Mouse (Mus musculus): ENCODE results near the gene Rcbtb2. TPM values are rescaled to one million over a fixed set of nuclear protein-coding genes. Genes with fewer than 3 reads are reported as not detected.

The Rcbtb2 gene
- polyA plus RNA-seq, 1 experiment from 2014 or later = 209 TPM

DNA sequence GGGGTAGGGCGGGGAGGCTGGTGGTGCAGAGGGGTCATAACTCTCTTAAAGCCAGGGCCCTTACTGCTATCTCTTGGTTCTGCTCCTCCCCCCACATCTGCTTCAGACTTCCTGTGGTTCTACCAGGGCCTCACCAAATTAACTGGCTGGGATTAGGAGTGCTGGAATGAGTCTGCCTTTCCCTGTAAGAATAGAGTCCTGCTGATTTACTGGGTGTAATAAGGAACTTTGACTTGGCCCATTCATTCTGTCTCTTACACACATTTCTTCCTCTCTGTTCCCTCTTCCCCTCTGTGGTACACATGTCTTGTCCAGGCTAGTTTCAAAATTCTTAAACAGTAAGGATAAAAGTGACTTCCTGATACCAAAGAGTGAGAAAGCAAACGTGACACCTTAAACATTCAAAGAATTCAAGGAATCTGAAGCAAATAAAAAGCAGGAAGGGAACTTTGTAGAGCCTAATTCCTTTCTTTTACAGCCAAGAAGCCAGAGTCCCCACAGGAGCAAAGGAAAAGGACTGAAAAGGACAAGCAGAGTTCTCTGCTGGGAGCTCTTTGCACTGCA, 111.7 kb downstream of the Rcbtb2 start:
- Histone ChIP-seq H3K36me3 (replicated peaks; ENCODE audit: control insufficient read depth, insufficient read depth, low read depth, low read length) (no peaks in the 10 kb centered on the region), H3K9me3 (replicated peaks; ENCODE audit: control insufficient read depth, low read length) (no peaks in the 10 kb centered on the region), H3K4me2 (ENCODE audit: low read depth, low read length) (no peak overlapping the region), H3K27ac (replicated peaks; ENCODE audit: low read depth, low read length) (peak overlapping the region; percentile 31), H3K4me3 (ENCODE audit: low read depth, low read length) (no peak overlapping the region), H3K4me1 (ENCODE audit: control insufficient read depth, insufficient read depth, low read length) (peaks cover 6% of the 10 kb centered on the region), H3K9ac (replicated peaks; ENCODE audit: low read length) (no peak overlapping the region), H3K27me3 (ENCODE audit: control insufficient read depth, insufficient read depth, low read length) (no peaks in the 10 kb centered on the region)
- ATAC-seq (replicated peaks; ENCODE audit: insufficient number of reproducible peaks, low FRiP score, low TSS enrichment, low read depth) (no peak), DNase-seq (ENCODE audit: low spot score) (peak; percentile 37)
- 6% methylated on average over 2 of the region's 2 CpGs for WGBS

DNA sequence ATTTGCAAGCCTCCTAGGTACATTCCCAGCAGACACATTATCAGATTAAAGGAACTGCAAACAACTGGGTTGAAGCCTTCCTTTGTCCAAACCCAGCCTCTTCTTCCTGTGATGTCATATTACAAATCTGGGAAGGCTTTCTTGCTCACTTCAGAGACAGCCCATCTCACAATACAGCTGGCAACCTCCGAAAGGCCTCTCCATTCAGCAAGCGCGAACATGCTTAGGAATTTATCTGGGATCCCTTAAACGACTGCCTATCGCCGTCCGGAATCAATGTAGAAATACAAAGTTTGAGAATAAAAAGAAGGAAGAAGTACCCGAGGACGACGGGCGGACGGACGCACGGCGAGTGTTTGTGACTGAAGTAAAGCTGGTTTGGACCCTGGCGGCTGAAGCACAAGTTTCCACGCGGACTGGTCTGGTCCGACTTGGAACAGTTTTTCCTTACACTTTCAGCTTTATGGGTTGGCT, 115.0 kb downstream of the Rcbtb2 start, which contains the start of gene Lpar6:
Gene Lpar6, plus strand, starts transcription at position 48 of the 474 bp plus-strand sequence.
- Histone ChIP-seq H3K9me3 (replicated peaks; ENCODE audit: control insufficient read depth, low read length) (no peaks in the 10 kb centered on the region), H3K4me2 (ENCODE audit: low read depth, low read length) (peak within 1 kb of the TSS; percentile 39), H3K4me1 (ENCODE audit: control insufficient read depth, insufficient read depth, low read length) (peaks cover 6% of the 10 kb centered on the region; the same call in 1 of the 2 replicates), H3K9ac (replicated peaks; ENCODE audit: low read length) (peak within 1 kb of the TSS; percentile 73), H3K27me3 (ENCODE audit: control insufficient read depth, insufficient read depth, low read length) (no peaks in the 10 kb centered on the region), H3K27ac (replicated peaks; ENCODE audit: low read depth, low read length) (peak within 1 kb of the TSS; percentile 85), H3K36me3 (replicated peaks; ENCODE audit: control insufficient read depth, insufficient read depth, low read depth, low read length) (no peaks in the 10 kb centered on the region), H3K4me3 (ENCODE audit: low read depth, low read length) (peak within 1 kb of the TSS; percentile 39)
- ATAC-seq (replicated peaks; ENCODE audit: insufficient number of reproducible peaks, low FRiP score, low TSS enrichment, low read depth) = peak; percentile 83
- under 1% methylated on average over 19 of the region's 19 CpGs for WGBS
- peak; percentile 85 for DNase-seq (ENCODE audit: low spot score)

DNA sequence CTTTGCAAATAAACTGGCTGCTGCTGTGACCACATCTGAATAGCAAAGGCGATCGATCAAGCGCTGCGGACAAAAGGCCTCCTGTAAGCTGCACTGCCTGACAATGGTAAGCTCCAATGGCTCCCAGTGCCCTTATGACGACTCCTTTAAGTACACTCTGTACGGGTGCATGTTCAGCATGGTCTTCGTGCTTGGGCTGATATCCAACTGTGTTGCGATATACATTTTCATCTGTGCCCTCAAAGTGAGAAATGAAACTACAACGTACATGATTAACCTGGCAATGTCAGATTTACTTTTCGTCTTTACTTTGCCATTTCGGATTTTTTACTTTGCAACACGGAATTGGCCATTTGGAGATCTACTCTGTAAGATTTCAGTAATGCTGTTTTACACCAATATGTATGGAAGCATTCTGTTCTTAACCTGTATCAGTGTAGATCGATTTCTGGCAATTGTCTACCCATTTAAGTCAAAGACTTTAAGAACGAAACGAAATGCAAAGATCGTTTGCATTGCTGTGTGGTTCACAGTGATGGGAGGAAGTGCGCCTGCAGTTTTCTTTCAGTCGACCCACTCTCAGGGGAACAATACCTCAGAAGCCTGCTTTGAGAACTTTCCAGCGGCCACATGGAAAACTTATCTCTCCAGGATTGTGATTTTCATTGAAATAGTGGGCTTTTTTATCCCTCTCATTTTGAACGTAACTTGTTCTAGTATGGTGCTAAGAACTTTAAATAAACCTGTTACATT, 115.8 kb downstream of the Rcbtb2 start:
- Histone ChIP-seq H3K27me3 (ENCODE audit: control insufficient read depth, insufficient read depth, low read length) (no peaks in the 10 kb centered on the region), H3K4me3 (ENCODE audit: low read depth, low read length) (peak overlapping the region; percentile 39), H3K4me2 (ENCODE audit: low read depth, low read length) (peak overlapping the region; percentile 39), H3K36me3 (replicated peaks; ENCODE audit: control insufficient read depth, insufficient read depth, low read depth, low read length) (no peaks in the 10 kb centered on the region), H3K27ac (replicated peaks; ENCODE audit: low read depth, low read length) (peak overlapping the region; percentile 85), H3K9ac (replicated peaks; ENCODE audit: low read length) (peak overlapping the region; percentile 73), H3K9me3 (replicated peaks; ENCODE audit: control insufficient read depth, low read length) (no peaks in the 10 kb centered on the region), H3K4me1 (ENCODE audit: control insufficient read depth, insufficient read depth, low read length) (peaks cover 6% of the 10 kb centered on the region; the same call in 1 of the 2 replicates)
- WGBS = under 1% methylated on average over 20 of the region's 20 CpGs
- peak; percentile 75 for DNase-seq (ENCODE audit: low spot score)
- ATAC-seq (replicated peaks; ENCODE audit: insufficient number of reproducible peaks, low FRiP score, low TSS enrichment, low read depth) = peak; percentile 90

DNA sequence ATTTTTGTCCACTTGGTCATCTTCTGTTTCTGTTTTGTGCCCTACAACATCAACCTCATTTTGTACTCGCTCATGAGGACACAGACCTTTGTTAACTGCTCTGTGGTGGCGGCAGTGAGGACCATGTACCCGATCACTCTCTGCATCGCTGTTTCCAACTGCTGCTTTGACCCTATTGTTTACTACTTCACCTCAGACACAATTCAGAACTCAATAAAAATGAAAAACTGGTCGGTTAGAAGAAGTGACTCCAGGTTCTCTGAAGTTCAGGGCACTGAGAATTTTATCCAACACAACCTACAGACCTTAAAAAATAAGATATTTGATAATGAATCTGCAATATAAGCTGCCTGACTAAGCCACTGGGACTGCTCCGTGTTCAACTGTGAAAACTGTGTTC, 116.5 kb downstream of the Rcbtb2 start:
- under 1% methylated on average over 6 of the region's 6 CpGs for WGBS
- ATAC-seq (replicated peaks; ENCODE audit: insufficient number of reproducible peaks, low FRiP score, low TSS enrichment, low read depth) = no peak; the same call in 1 of the 2 replicates
- peaks cover 4% of the 10 kb centered on the region; the same call in 1 of the 2 replicates for H3K4me1 ChIP-seq (ENCODE audit: control insufficient read depth, insufficient read depth, low read length)

DNA sequence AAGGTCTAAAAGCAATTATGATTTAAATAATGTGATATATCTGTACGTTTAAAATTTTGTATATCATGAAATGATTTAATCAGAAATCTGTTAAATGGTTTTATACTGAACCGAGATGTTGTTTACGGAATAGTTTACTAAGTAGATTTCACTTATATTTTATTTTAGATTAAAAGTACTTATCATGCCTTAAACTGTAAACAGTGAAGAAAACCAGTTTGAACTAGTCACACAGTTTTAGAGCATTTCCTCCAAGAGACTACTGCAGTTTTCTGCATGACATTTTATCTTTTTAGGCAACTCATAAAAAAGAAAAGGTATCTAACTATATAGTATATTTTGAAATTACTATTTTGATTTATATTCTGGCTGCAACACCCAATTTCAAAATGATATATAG, 117.0 kb downstream of the Rcbtb2 start:
- no peak overlapping the region for H3K27ac ChIP-seq (replicated peaks; ENCODE audit: low read depth, low read length)
- H3K27me3 ChIP-seq (ENCODE audit: control insufficient read depth, insufficient read depth, low read length) = no peaks in the 10 kb centered on the region
- H3K9ac ChIP-seq (replicated peaks; ENCODE audit: low read length) = no peak overlapping the region
- no peak for ATAC-seq (replicated peaks; ENCODE audit: insufficient number of reproducible peaks, low FRiP score, low TSS enrichment, low read depth)
- no peak overlapping the region for H3K4me2 ChIP-seq (ENCODE audit: low read depth, low read length)
- no peaks in the 10 kb centered on the region for H3K36me3 ChIP-seq (replicated peaks; ENCODE audit: control insufficient read depth, insufficient read depth, low read depth, low read length)
- H3K4me3 ChIP-seq (ENCODE audit: low read depth, low read length) = no peak overlapping the region
- DNase-seq (ENCODE audit: low spot score) = no peak
- no peaks in the 10 kb centered on the region for H3K4me1 ChIP-seq (ENCODE audit: control insufficient read depth, insufficient read depth, low read length)
- no peaks in the 10 kb centered on the region for H3K9me3 ChIP-seq (replicated peaks; ENCODE audit: control insufficient read depth, low read length)
- WGBS = 47% methylated on average over 3 of the region's 3 CpGs

More for the DNA sequence above, 116.5 kb downstream of the Rcbtb2 start:
- Histone ChIP-seq H3K4me3 (ENCODE audit: low read depth, low read length) (peak overlapping the region; percentile 39), H3K27ac (replicated peaks; ENCODE audit: low read depth, low read length) (peak overlapping the region; percentile 85), H3K4me2 (ENCODE audit: low read depth, low read length) (peak overlapping the region; percentile 39), H3K27me3 (ENCODE audit: control insufficient read depth, insufficient read depth, low read length) (no peaks in the 10 kb centered on the region), H3K9ac (replicated peaks; ENCODE audit: low read length) (peak overlapping the region; percentile 73), H3K9me3 (replicated peaks; ENCODE audit: control insufficient read depth, low read length) (no peaks in the 10 kb centered on the region), H3K36me3 (replicated peaks; ENCODE audit: control insufficient read depth, insufficient read depth, low read depth, low read length) (no peaks in the 10 kb centered on the region)
- DNase-seq (ENCODE audit: low spot score) = peak; percentile 69

DNA sequence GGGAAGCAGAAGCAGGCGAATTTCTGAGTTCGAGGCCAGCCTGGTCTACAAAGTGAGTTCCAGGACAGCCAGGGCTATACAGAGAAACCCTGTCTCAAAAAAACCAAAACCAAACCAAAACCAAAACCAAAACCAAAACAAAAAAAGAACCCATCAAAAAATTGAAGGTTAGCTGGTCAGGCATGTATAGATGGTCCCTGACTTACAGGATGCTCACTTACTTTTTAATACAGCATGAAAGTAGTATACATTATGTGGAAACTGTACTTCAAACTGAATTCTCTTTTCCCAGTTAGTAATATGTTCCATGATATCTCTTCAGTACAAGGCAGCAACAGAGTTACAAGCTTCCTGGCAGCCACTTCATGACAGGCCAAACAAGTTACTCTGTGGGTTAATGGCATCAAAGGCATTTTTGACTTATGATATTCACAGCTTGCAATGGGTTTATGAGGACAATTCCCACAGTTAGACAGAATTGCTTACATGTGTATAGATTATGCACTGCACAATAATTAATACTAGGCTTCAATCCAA, 121.3 kb downstream of the Rcbtb2 start:
- no peak overlapping the region for H3K27ac ChIP-seq (replicated peaks; ENCODE audit: low read depth, low read length)
- no peaks in the 10 kb centered on the region for H3K4me1 ChIP-seq (ENCODE audit: control insufficient read depth, insufficient read depth, low read length)
- ATAC-seq (replicated peaks; ENCODE audit: insufficient number of reproducible peaks, low FRiP score, low TSS enrichment, low read depth) (no peak), DNase-seq (ENCODE audit: low spot score) (no peak)
- WGBS = 96% methylated on average over 2 of the region's 2 CpGs
- no peaks in the 10 kb centered on the region for H3K36me3 ChIP-seq (replicated peaks; ENCODE audit: control insufficient read depth, insufficient read depth, low read depth, low read length)
- H3K9me3 ChIP-seq (replicated peaks; ENCODE audit: control insufficient read depth, low read length) = no peaks in the 10 kb centered on the region
- H3K9ac ChIP-seq (replicated peaks; ENCODE audit: low read length) = no peak overlapping the region
- H3K27me3 ChIP-seq (ENCODE audit: control insufficient read depth, insufficient read depth, low read length) = no peaks in the 10 kb centered on the region
- H3K4me3 ChIP-seq (ENCODE audit: low read depth, low read length) = no peak overlapping the region
- no peak overlapping the region for H3K4me2 ChIP-seq (ENCODE audit: low read depth, low read length)

DNA sequence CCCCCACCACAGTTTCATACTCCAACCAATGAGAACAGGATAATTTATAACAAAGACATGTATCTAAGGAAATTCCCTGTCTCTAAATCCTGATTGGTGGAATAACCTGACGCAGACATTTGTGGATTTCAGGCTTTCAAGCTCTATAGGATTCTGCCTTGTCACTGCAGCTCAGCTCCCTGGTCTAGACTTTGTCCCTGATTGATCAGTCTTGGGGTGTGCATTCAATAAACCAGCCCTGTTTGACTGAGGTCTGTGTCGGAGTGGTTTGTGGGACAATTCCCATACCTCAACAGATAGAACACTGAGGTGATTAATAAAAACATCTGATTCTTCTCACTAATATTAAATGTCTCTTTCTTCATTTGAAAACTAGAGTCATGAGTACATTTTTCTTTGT, 127.2 kb downstream of the Rcbtb2 start:
- 97% methylated on average over 2 of the region's 2 CpGs for WGBS
- ATAC-seq (replicated peaks; ENCODE audit: insufficient number of reproducible peaks, low FRiP score, low TSS enrichment, low read depth) = no peak

DNA sequence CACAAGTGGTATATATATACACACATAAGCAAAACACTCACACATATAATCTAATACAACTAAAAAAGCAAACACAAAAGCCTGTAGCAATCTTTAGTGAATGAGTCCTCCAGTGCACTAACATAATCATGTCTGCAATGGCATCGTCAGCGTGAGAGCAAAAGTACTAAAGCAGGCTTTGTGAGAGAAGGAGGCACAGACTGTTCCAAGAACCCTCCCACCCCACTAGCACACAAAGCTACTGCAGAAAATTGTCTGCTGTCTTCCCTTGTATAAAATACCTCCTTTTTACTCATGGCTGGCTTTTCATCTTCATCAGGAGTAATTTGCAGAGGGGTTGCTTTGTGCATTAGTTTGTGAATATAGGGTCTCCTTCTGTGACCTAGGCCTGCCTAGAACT, 129.4 kb downstream of the Rcbtb2 start:
- WGBS = 79% methylated on average over 2 of the region's 2 CpGs
- Histone ChIP-seq H3K4me1 (ENCODE audit: control insufficient read depth, insufficient read depth, low read length) (no peaks in the 10 kb centered on the region), H3K4me2 (ENCODE audit: low read depth, low read length) (no peak overlapping the region), H3K4me3 (ENCODE audit: low read depth, low read length) (no peak overlapping the region), H3K9me3 (replicated peaks; ENCODE audit: control insufficient read depth, low read length) (no peaks in the 10 kb centered on the region), H3K36me3 (replicated peaks; ENCODE audit: control insufficient read depth, insufficient read depth, low read depth, low read length) (no peaks in the 10 kb centered on the region), H3K27ac (replicated peaks; ENCODE audit: low read depth, low read length) (no peak overlapping the region), H3K9ac (replicated peaks; ENCODE audit: low read length) (no peak overlapping the region), H3K27me3 (ENCODE audit: control insufficient read depth, insufficient read depth, low read length) (no peaks in the 10 kb centered on the region)
- ATAC-seq (replicated peaks; ENCODE audit: insufficient number of reproducible peaks, low FRiP score, low TSS enrichment, low read depth) (no peak), DNase-seq (ENCODE audit: low spot score) (no peak)

More for the DNA sequence above, 127.2 kb downstream of the Rcbtb2 start:
- H3K27ac ChIP-seq (replicated peaks; ENCODE audit: low read depth, low read length) = no peak overlapping the region
- no peaks in the 10 kb centered on the region for H3K9me3 ChIP-seq (replicated peaks; ENCODE audit: control insufficient read depth, low read length)
- no peaks in the 10 kb centered on the region for H3K4me1 ChIP-seq (ENCODE audit: control insufficient read depth, insufficient read depth, low read length)
- H3K9ac ChIP-seq (replicated peaks; ENCODE audit: low read length) = no peak overlapping the region
- DNase-seq (ENCODE audit: low spot score) = no peak
- H3K4me3 ChIP-seq (ENCODE audit: low read depth, low read length) = no peak overlapping the region
- H3K27me3 ChIP-seq (ENCODE audit: control insufficient read depth, insufficient read depth, low read length) = no peaks in the 10 kb centered on the region
- no peak overlapping the region for H3K4me2 ChIP-seq (ENCODE audit: low read depth, low read length)
- H3K36me3 ChIP-seq (replicated peaks; ENCODE audit: control insufficient read depth, insufficient read depth, low read depth, low read length) = no peaks in the 10 kb centered on the region

Measured in embryonic facial prominence, embryonic 11.5 days (tissue).